Mouse (Mus musculus) G1E (cell line): ENCODE measurements at regions not wholly inside any gene's neighbourhood (a gene's known extent, or its start where the extent isn't known, plus 50 kb on each side); places are given as distances from the start of the nearest gene placed in this dataset.

Experiments used
- CTCF ChIP-seq: IDR thresholded peaks from 2 replicates; pipeline ENCODE4 v1.5.1; 2012; ENCODE audit warnings: low read depth, low read length, inconsistent platforms, mixed read lengths
- GATA1 ChIP-seq: IDR thresholded peaks from 2 replicates; pipeline ENCODE4 v1.6.1; 2012; ENCODE audit warnings: borderline replicate concordance, low read length, inconsistent platforms, mixed read lengths

DNA sequence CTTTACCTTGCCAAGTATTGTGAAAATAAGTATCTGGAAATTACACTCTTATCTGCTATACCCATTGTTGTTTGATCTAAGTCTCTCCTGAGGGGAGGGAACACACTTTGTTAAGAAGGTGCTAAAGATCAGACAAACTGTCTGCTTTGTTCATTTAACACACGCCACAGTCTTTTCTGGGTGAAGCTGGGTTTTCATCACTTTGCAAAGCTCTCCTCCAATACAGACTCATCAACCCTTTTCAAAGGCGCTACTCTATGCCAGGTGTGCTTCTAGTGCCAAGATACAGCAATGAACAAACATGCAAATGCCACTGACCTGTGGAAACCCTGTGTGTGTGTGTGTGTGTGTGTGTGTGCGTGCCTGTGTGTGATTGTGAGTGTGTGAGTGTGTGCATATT, 84.1 kb upstream of the Mdm1 start:
- TF ChIP-seq GATA1, result no peak
- no peak for TF ChIP-seq CTCF
